Mouse (Mus musculus): ENCODE measurements around the gene Sun5.
A peak's percentile ranks its signal among the peaks of the same experiment; 100 is the strongest.
"Not testable (repeated sequence)": the region's sequence is repeated elsewhere in the genome, so short reads cannot be mapped to it uniquely, and the experiment has no call there.

Sun5 gene

DNA sequence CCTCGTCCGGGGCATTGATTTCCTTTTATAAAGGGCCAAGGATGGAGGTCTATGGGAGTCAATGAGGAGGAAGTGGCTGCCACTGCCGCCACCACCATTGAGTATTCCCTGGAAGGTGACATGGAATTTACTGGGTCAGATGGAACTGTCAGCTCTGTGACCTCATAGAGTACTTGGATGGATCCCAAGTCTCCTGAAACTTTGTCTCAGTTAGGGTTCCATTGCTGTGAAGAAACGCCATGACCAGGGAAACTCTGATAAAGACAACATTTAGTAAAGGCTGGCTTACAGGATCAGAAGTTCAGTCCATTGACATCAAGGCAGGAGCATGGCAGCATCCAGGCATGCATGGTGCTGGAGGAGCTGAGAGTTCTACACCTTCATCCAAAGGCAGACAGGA, at the start of gene Sun5:
TSS of gene Sun5 (minus strand) at position 101 of the 400 bp plus-strand sequence.
- no peak for DNase-seq (ENCODE audit: low spot score)

DNA sequence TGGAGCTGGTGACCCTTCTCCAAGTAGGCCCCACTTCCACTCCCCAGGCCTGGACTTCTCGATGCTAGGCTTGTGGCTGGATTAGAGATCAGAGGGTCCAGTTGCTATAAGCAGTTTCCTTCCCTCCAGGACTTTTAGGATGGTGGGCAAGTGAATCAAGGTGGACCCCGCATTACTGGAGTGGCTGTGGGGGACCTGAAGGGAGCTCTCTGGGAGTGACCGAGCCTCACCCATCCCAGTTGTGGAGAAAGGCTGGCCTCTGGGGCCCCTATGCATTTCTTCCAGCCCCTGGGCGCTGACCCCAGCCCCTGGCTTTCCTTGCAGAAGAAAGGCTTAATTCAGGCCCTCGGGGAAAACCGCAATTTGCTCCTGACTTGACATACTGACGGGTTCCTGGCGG, 47.0 kb upstream of the Sun5 start, which contains the start of gene Bpifb3:
TSS of gene Bpifb3 (plus strand) at position 301 of the 400 bp plus-strand sequence.
- DNase-seq (ENCODE audit: low spot score), result no peak

DNA sequence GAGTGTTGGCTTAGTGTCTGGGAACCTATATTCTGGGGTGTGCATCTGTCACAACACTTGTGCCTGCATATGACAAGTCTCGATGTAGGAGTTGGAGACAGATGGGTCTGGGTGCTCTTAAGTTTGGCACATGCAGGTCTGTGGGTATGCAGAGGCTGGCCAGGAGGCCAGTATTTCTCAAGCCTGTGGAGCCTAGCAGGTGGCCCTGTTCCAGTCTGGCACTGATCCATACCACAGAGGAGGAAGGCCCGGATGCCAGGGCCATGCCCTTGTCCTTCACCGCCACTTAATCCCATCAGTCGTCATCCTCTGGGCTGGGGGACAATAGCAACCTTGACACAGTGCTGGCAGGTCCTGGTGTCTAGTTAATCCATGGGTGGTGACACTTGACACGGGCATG, 43.3 kb upstream of the Sun5 start:
- no peak for DNase-seq (ENCODE audit: low spot score)

DNA sequence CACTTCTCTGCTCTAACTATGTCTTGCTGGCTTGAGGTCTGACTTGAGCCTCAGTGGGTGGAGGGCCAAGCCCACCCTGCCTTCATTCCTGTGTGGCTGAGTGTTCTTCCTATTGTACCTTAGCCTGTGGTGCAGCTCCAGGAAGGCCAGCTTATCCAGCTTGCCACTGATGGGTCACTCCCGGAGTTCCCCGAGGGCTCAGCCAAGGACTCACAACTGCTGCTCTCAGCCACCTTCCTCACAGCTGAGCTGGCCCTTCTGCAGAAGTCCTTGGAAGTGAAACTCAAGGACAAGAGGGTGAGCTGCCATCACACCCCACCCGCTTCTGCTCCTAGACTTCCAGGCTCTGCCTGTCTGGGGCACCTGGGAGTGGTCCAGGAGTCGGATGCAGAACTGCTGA, 35.7 kb upstream of the Sun5 start:
- no peak for DNase-seq (ENCODE audit: low spot score)

DNA sequence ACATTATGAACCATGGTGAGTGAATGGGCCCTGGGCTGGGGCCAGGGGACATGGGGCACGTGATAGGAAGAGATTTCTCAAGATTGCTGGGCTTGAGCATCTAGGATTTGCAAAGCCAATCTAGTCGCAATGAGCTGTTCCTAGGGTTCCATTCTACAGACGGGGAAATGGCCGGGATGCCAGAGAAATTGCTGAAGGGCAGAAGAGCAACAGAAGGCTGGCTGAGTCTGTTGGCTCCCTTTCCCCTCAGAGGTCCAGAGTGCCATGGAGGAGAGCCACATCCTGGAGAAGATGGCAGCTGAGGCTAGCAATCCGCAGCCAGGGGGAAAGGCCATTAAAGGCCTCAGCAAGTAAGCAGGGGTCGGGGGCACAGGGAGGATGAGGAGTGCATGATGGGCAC, 31.8 kb upstream of the Sun5 start:
- DNase-seq (ENCODE audit: low spot score), result no peak

DNA sequence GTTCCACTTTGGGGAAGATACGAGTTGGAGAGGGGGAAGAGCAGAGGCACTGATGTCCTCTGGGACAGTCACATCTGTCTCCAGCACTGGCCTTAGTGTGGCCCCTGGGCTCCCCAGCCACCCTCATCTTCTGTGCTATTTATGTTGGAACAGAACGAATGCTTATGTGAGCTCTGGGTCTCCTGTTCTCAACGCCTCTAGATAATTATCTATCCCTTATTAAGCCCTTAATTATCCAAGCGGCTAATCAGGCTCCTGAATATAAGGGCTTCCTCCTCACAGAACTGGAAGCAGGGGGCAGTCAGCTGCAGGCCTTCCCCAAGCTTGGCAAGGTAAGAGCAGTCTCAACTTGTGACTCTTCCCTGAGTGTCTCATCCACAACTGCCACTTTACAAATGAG, 29.2 kb upstream of the Sun5 start, which contains the start of gene Bpifb6:
TSS of gene Bpifb6 (plus strand) at position 301 of the 400 bp plus-strand sequence.
- no peak for DNase-seq (ENCODE audit: low spot score)

DNA sequence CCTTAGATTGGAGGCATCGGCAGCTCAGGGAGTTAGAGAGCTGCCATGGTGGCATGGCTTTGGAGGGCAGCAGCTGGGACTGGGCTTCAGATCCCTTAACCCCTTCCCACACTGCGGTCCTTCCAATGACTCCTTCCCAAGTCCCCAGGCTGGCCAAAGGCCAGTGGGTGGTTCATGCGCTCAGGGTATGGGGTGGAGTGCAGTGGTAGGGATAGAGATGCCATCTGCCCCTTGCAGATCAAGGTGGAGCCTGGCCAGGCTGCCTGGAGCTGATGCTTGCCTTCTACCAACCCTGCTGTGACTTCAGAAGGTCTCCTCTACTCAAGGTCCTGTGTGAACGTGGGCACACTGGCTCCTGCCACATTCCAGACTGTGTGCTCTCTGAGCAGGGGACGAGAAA, 28.2 kb upstream of the Sun5 start:
- no peak for DNase-seq (ENCODE audit: low spot score)

DNA sequence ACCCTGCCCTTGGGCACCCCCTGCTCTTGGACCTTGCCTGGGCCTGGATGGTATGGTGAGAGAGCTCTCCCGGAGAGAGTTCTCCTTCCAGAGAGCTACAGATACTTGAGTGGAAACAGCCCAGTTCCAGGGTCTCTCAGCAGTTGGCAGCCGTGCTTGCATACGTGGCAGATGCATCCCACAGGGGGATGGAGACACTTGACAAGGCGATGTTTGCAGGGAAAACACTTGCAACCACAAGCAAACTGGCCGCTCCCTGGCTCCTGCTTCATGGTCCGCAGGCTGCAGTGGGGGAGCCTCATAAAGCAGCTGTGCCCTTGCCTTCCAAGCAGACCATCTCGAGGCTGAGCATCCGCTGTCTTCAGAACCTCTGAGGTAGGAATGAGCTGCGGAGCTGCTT, 3.9 kb upstream of the Sun5 start, which contains the start of gene Bpifb2:
TSS of gene Bpifb2 (plus strand) at position 301 of the 400 bp plus-strand sequence.
- no peak for DNase-seq (ENCODE audit: low spot score)

DNA sequence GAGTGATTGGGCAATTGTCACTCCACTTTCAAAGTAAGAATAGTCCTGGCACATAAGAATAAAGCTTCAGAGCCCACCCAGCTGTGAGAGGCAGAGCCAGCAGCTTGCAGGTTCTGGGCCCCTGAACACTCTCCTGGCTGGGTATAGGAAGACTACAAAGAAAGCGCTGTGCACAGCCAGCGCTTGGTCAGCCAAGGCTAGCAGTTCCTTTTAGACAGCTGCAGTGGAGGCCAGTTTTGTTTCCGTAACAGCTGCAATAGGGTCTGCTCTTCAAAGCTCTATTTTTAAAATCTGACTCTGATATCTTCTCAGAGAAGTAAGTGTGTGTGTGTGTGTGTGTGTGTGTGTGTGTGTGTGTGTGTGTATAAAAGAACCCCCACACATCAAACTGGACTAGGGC, 8.9 kb downstream of the Sun5 start:
- DNase-seq (ENCODE audit: low spot score), result no peak

DNA sequence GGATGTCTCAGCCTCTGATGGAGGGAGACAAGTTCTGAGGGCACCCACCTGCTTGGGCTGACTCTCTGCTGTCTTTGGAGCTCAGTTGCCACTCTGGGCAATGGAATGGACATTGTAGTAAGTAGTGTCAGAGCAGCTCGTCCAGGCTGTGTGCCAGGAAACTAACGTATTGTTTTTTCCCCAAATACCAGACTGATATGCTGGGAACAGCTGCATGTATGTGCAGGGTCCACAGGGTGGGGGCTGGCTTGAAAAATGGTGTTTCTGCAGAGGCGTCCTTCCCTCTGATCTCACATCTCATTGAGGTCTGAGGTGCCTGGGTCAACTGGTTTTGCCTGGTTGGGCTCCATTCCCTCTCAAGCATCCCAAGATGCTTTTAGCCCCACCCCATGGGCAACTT, 10.2 kb downstream of the Sun5 start:
- no peak for DNase-seq (ENCODE audit: low spot score)

DNA sequence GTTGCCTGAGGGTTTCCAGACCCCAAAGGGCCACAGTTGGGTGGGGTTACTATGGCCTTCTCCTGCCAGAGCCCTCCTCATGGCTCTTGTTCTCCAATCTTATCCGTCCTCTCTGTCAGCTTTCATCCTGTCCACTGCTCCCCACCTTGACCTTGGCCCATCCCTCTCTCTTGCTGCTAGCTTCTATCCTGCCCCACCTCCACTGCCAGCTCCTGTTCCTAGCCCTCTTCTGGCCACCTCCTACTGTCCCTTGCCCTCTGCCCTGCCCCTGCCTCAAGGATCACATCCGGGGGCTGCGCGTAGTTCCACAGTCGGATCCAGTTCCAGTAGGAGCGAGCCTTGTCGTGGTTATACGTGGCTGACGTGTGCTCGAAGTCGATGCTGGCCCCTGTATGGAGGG, 10.6 kb downstream of the Sun5 start:
- DNase-seq (ENCODE audit: low spot score), result no peak

DNA sequence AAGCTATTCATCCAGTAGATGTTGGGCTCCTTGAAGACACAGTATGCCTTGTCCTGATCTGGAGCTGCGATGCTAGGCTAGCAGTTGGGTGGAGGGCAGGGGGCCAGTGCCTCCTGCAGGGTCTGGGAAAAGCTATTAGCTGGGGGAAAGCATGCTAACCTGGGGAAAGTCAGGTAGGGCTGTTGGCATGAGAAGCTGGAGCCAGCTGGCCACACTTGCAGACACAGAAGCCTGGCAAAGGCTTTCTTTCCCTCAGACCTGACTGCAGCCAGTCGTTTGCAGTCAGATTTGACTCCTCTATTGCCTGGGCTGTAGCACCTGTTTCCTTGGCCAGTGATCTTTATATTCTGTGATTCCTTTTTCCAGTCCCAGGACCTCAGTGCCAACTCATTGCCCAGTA, 11.3 kb downstream of the Sun5 start:
- no peak for DNase-seq (ENCODE audit: low spot score)

DNA sequence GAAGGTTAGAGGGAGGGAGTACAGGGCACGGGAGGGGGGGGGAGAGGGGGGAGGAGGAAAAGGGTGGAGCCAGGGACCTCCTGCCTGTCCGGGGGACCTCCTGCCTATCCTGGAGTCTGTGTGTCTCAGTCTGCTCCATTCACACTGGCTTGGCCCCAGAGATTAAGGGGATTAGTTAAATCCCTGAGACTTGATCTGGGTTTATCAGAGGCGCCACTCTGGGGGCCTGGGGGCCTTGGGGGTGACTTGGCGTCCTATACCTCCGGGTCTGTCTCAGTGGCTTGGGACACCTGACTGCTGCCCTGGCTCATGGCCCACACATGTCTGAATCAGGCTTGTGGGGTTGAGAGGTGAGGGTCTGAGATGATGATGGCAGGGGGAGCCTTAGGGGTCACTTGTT, 17.3 kb downstream of the Sun5 start:
- DNase-seq (ENCODE audit: low spot score), result no peak

DNA sequence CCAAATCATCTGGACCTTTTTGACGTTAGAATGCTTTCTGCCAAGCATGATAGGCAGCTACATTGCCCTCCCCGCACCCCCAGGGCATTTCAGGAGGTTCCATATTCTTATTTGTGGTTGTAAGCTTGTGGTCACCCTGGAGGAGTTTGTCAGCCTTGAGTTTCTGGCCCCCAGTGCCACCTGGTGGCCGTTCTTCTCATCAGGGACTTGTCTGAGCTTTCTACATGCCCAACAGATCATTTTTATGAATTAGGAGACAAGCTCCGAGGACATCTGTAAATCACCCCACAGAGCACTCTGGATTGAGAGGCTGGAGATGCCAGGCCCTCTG, 19.9 kb downstream of the Sun5 start:
- DNase-seq (ENCODE audit: low spot score), result peak; percentile 50

DNA sequence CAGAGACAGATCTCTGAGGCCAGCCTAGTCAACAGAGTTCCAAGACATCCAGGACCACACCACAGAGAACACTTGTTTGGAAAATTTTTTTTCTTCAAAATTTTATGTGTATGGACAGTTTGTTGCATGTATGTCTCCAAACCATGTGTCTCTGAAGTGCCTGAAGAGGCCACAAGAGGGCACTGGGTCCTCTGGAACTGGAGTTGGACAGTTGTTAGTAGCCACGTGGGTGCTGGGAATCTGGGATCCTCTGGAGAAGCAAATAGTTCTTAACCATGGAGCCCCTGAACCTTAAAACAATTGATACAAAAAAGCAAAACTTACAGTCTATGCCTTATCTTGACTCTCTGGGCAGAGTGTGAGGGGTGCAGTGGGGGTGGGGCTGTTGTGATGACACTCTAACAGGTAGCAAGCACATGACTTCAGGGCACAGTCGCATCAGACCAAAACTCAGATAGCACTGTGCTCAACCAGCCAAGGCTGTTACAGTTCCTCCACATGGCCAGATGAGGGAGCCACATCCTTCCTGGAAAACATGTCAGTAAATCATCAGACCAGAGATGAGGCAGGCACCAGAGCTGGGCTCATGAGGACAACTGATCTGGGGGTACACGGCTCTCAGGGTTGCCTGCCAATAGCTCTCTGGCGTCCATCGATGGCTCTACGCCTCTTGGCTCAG, 20.4 kb downstream of the Sun5 start:
- peak; percentile 24 for DNase-seq (ENCODE audit: low spot score)

DNA sequence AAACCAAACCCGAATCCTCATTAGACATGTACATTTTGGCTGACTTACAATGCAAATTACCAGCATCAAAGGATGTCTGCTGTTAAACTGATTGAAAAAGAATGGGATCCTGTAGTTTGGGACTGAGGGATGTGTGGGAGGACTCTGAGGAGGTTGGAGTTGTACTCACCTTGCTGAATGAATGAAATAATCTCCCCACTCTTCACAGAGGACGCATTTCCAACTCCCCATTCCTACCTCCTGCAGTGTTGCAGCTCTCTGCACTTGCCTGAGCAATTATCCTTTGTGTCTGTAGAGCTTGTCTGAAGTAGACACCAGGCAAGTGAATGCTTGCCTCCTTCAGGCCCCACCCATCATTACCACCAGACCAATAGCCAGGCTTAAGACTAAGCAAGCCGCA, 22.5 kb downstream of the Sun5 start:
- DNase-seq (ENCODE audit: low spot score), result no peak

DNA sequence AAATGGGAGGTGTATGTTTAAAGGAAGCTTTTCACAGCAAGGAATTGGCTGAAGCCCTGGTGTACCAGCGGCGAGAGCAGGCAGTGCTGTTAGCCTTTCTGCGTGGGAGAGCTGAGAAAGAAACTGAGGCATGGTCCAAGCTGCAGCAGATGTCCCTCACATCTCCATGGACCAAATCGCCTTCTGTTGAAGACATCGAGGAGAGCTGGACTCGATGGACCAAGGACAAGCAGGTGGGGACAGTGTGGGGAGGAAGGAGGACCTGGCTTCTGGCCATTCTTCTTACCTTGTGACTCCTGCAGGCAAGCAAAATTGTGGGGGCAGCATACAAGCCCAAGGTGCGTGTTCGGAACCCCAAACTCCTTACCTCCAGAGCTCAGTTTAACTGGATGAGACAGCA, 28.0 kb downstream of the Sun5 start:
- no peak for DNase-seq (ENCODE audit: low spot score)

DNA sequence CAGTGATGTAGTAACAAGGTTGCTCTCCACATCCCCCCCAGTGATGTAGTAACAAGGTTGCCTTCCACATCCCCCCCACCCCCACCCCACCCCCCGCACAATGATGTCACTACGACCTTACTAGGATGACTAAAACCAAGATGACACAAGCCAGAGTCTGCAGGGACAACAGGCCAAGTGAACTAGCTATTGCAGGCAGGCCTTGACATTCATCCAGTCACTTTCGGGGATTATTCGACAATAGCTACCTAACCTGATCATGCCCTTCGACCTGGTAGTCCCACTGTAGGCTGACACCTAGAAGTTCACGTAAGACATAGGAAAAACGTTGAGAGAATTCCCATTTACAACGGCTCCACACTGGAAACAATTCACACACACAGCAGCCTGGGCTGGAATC, 37.6 kb downstream of the Sun5 start:
- no peak for DNase-seq (ENCODE audit: low spot score)

DNA sequence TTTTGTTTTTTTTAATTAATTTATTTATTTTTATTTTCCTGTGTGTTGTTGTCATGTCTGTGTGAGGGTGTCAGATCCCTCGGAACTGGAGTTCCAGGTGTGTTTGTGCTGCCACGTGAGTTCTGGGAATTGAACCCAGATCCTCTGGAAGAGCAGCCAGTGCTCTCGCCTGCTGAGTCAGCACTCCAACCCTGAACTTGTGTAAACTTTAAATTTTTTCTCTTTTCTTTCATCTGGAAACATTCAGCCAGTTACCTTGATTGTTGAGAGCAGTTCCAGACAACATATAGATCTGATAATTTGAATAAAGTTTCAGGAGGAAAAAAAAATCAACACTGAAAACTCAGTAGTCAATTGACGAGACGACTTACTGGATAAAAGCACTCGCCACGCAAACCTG, 42.2 kb downstream of the Sun5 start:
- no peak for DNase-seq (ENCODE audit: low spot score)

DNA sequence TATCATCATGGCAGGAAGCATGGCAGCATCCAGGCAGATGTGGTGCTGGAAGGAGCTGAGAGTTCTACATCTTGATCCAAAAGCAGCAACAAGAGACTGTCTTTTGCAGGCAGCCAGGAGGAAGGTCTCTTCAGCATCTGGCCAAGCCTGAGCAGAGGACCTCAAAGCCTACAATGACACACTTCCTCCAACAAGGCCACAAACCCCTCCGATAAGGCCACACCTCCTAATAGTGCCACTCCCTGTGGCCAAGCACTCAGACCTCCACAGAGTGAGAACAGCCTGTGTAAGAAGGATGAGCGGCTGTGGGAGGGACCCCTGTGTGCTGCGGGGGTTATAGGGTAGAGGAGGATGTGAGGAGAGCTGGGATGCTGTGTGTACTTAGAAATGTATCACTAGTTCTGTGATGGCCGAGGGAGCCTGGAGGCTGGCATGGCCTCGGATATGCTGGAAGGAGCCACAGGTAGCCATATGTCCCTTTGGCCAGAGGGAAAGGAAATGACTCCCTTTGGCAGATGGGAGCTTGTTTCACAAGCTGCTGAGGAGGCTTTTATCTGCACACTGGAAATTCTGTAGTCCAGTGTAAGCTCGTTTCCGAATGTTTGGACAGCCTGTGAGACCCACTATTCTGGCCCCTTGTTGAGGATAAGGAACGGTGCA, 43.6 kb downstream of the Sun5 start:
- DNase-seq (ENCODE audit: low spot score), result no peak

DNA sequence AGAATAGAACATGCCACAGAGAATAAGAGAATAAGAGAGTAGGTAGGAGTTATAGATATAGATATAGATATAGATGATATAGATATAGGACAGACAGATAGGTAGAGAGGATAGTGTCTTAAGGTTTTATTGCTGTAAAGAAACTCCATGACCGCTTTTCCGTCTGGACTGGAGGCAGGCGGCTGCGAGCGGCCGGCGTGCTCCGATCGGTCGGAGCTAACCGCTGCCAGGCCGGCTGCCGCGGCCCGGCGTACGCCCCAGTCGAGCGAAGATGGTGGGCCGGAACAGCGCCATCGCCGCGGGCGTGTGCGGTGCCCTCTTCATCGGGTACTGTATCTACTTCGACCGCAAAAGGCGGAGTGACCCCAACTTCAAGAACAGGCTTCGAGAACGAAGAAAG, 45.0 kb downstream of the Sun5 start:
- DNase-seq (ENCODE audit: low spot score), result not testable (repeated sequence)

DNA sequence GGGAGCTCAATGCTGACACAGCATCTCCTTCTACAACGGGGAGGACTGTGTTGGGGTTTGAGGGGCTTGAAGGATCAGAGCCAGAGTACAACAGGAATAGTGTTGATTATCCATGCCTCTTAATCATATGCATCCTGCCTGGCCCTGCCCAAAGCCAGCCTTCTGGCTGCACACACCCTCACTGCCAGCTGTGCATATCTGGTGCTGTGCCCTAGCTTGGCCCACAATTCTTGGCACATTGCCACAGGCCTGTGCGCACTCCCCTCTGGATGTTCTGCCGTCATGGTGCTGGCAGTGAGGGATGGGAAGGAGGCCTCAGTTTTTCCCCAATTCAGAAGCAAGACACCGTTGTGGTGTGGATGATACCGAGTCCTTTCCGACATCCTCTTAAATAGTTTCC, 46.3 kb downstream of the Sun5 start:
- no peak for DNase-seq (ENCODE audit: low spot score)

DNA sequence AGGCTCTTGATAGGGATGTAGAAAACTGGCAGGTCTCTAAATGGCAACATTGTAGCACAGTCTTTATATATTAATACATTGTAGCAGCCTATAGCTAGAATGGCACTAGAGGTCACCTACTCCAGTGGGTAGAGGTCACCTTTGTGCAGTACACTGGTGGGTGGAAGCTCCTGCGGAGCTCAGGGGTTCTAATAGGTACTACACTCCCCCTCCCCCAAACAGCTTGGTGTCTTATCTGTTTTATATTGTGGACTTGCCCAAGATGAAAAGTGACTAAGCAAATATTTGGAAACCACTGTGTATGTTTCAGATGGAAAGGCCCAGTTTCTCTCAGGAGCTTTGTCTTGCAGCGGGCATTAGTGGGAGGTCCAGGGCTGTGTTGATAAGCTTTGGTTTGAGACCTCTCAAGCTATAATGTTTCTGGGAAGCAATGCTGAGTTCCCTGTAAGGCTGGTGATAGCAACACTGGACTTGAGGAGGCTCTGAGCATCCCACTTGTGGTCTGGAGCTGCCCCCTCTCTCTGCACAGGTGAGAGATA, 48.8 kb downstream of the Sun5 start:
- no peak for DNase-seq (ENCODE audit: low spot score)

DNA sequence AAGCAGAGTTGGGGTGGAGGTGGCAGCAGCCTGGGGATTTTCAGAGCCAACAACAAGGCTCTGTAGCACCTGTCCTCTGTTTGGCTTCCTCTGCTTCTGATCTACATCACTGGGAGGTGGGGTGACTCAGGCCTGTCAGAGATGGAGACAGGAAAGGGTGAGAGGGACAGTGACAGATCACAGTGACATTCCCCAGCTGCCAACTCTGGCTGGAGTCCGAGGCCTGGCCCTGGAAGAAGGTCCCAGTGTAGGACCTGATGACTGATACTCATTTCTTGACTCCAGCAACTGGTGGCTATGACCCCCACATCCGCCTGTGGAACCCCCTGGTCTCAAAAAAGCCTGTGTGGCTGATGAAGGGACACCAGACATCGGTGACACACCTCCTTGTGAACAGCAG, 61.0 kb downstream of the Sun5 start:
- no peak for DNase-seq (ENCODE audit: low spot score)
